In genomic region chr16:33242046-33242445, GRCm38 (mm10) we compare ENCODE assay signal across 26 mouse cellular contexts. TPM values are rescaled to one million over a fixed set of nuclear protein-coding genes. Genes with fewer than 3 reads are reported as not detected.
DNase-seq lines count a peak whose midpoint lies in the region; ATAC-seq lines count a peak whose summit lies in the region.
"Had no signal": no experiment of that assay in that cellular context is flagged by ENCODE, and none has a peak within 500 bp of the region (broad histone marks: within the 10 kb centered on the region; RNA-seq: fewer than 3 reads in every experiment).

No protein-coding gene starts in this region.

- H3K27me3 ChIP-seq in limb, embryonic 12.5 days: no peaks in the 10 kb centered on the region
- no peaks in the 10 kb centered on the region for H3K27me3 ChIP-seq in limb, embryonic 10.5 days (ENCODE audit: low read depth, poor library complexity, severe bottlenecking)
- H3K27me3 ChIP-seq in forebrain, embryonic 10.5 days (ENCODE audit: poor library complexity, severe bottlenecking): no peaks in the 10 kb centered on the region
- H3K27me3 ChIP-seq: embryonic facial prominence, embryonic 15.5 days; hindbrain, embryonic 12.5 days; midbrain, embryonic 15.5 days; neural tube, embryonic 15.5 days had no signal

- 86% methylated on average over 6 of the region's 6 CpGs for WGBS in limb, embryonic 12.5 days
- WGBS in limb, embryonic 10.5 days: 90% methylated on average over 6 of the region's 6 CpGs
- 85% methylated on average over 6 of the region's 6 CpGs for WGBS in forebrain, embryonic 10.5 days

- DNase-seq in limb, embryonic 10.5 days (ENCODE audit: low spot score): no peak
- DNase-seq in adrenal gland, adult 2 months: peak; percentile 72
- peak; percentile 56 for DNase-seq in adrenal gland, postnatal 10 days
- DNase-seq in kidney, postnatal 14 days: peak; percentile 67
- DNase-seq in thymus, postnatal 4 days: no peak
- no peak for DNase-seq in forebrain, embryonic 10.5 days (ENCODE audit: extremely low spot score, low spot score)
- DNase-seq: cerebellum, adult 11 months; cerebellum, postnatal 25 days; embryo, embryonic 11 days; gastrocnemius, adult 2 months; heart, postnatal 14 days; layer of hippocampus, postnatal 36 days; liver; lung, postnatal 14 days; right cerebral cortex, postnatal 4 days; thymus, postnatal 14 days had no signal

- no peaks in the 10 kb centered on the region for H3K9me3 ChIP-seq in limb, embryonic 12.5 days
- no peaks in the 10 kb centered on the region for H3K9me3 ChIP-seq in limb, embryonic 10.5 days (replicated peaks)
- no peaks in the 10 kb centered on the region for H3K9me3 ChIP-seq in forebrain, embryonic 10.5 days
- H3K9me3 ChIP-seq: embryonic facial prominence, embryonic 15.5 days; hindbrain, embryonic 12.5 days; midbrain, embryonic 15.5 days; neural tube, embryonic 15.5 days had no signal

- ATAC-seq in limb, embryonic 12.5 days (ENCODE audit: insufficient number of reproducible peaks, insufficient read depth, low FRiP score, low TSS enrichment, low read depth): no peak
- ATAC-seq: activated CD4-positive, CD25-positive, alpha-beta regulatory T cell, adult 4 months; CD4-positive, CD25-positive, alpha-beta regulatory T cell, adult 4 months; midbrain, embryonic 15.5 days had no signal

- H3K27ac ChIP-seq in limb, embryonic 12.5 days: no peak overlapping the region
- no peak overlapping the region for H3K27ac ChIP-seq in limb, embryonic 10.5 days
- H3K27ac ChIP-seq in forebrain, embryonic 10.5 days: no peak overlapping the region
- H3K27ac ChIP-seq: embryonic facial prominence, embryonic 15.5 days; gastrocnemius, adult 2 months; hindbrain, embryonic 12.5 days; midbrain, embryonic 15.5 days; neural tube, embryonic 15.5 days; stomach, postnatal 0 days had no signal

- H3K4me2 ChIP-seq in limb, embryonic 12.5 days: no peak overlapping the region
- H3K4me2 ChIP-seq: embryonic facial prominence, embryonic 15.5 days; heart, embryonic 11.5 days; hindbrain, embryonic 12.5 days; midbrain, embryonic 15.5 days; neural tube, embryonic 15.5 days had no signal

- H3K36me3 ChIP-seq in limb, embryonic 12.5 days: peaks cover 73% of the 10 kb centered on the region
- H3K36me3 ChIP-seq in limb, embryonic 10.5 days: peaks cover 80% of the 10 kb centered on the region
- H3K36me3 ChIP-seq in forebrain, embryonic 10.5 days (replicated peaks): peaks cover 81% of the 10 kb centered on the region

- no peak overlapping the region for H3K4me3 ChIP-seq in limb, embryonic 12.5 days (replicated peaks)
- H3K4me3 ChIP-seq in limb, embryonic 10.5 days: no peak overlapping the region
- no peak overlapping the region for H3K4me3 ChIP-seq in forebrain, embryonic 10.5 days
- H3K4me3 ChIP-seq: embryonic facial prominence, embryonic 15.5 days; gastrocnemius, adult 2 months; hindbrain, embryonic 12.5 days; layer of hippocampus, adult 2 months; midbrain, embryonic 15.5 days; neural tube, embryonic 15.5 days had no signal

- H3K4me1 ChIP-seq in limb, embryonic 12.5 days (replicated peaks): no peaks in the 10 kb centered on the region
- H3K4me1 ChIP-seq in limb, embryonic 10.5 days: no peaks in the 10 kb centered on the region
- H3K4me1 ChIP-seq in forebrain, embryonic 10.5 days: no peaks in the 10 kb centered on the region
- H3K4me1 ChIP-seq: embryonic facial prominence, embryonic 15.5 days; hindbrain, embryonic 12.5 days; midbrain, embryonic 15.5 days had no signal

- 0 out of 2 replicates have a peak overlapping the region, but pooled peaks have one; percentile 12 for H3K9ac ChIP-seq in limb, embryonic 12.5 days (replicated peaks)
- H3K9ac ChIP-seq: embryonic facial prominence, embryonic 15.5 days; hindbrain, embryonic 12.5 days; midbrain, embryonic 15.5 days; neural tube, embryonic 15.5 days had no signal

RNA-seq across cellular contexts. Expression of gene Snx4, which starts 9.2 kb away (rescaled TPM):
- polyA plus RNA-seq in limb, embryonic 12.5 days (2016; fragmentation: Nextera tagmentation; extraction: Ambion mirVana): 71.4 and 80.7 TPM in 2 replicates
- 62.0 and 67.5 TPM in 2 replicates for polyA plus RNA-seq in limb, embryonic 10.5 days (2016; fragmentation: Nextera tagmentation; extraction: Ambion mirVana)
- total RNA-seq in adrenal gland, adult 2 months (2021): 10 to 100 TPM; 45.5 to 47.4 TPM
- polyA plus RNA-seq in adrenal gland, adult 2 months (2012; rRNA removed): 2.6 and 6.9 TPM in 2 replicates
- total RNA-seq in adrenal gland, postnatal 10 days (2021): 10 to 100 TPM; 50.2 to 53.0 TPM
- polyA plus RNA-seq in forebrain, embryonic 10.5 days (2016; fragmentation: Nextera tagmentation; extraction: Ambion mirVana): 69.9 and 72.5 TPM in 2 replicates

RNA-seq across cellular contexts. Expression of gene Osbpl11, which starts 57.2 kb away (rescaled TPM):
- polyA plus RNA-seq in limb, embryonic 12.5 days (2016; fragmentation: Nextera tagmentation; extraction: Ambion mirVana): 27.6 and 28.4 TPM in 2 replicates
- polyA plus RNA-seq in limb, embryonic 10.5 days (2016; fragmentation: Nextera tagmentation; extraction: Ambion mirVana): 22.0 and 24.8 TPM in 2 replicates
- 10 to 100 TPM; 37.9 to 43.7 TPM for total RNA-seq in adrenal gland, adult 2 months (2021)
- 14.0 and 16.4 TPM in 2 replicates for polyA plus RNA-seq in adrenal gland, adult 2 months (2012; rRNA removed)
- 10 to 100 TPM; 43.8 to 57.3 TPM for total RNA-seq in adrenal gland, postnatal 10 days (2021)
- 17.7 and 19.0 TPM in 2 replicates for polyA plus RNA-seq in forebrain, embryonic 10.5 days (2016; fragmentation: Nextera tagmentation; extraction: Ambion mirVana)

Comparison
In these comparisons a context has a peak if more than half of its experiments do, and no peak if none do; other contexts are left out.
1. DNase-seq: peak in adrenal gland, adult 2 months (single experiment), adrenal gland, postnatal 10 days (single experiment) and kidney, postnatal 14 days (single experiment); none in limb, embryonic 10.5 days (single experiment), thymus, postnatal 4 days (single experiment) and forebrain, embryonic 10.5 days (single experiment).